Mouse (Mus musculus): ENCODE measurements around the gene Corin.

DNA sequence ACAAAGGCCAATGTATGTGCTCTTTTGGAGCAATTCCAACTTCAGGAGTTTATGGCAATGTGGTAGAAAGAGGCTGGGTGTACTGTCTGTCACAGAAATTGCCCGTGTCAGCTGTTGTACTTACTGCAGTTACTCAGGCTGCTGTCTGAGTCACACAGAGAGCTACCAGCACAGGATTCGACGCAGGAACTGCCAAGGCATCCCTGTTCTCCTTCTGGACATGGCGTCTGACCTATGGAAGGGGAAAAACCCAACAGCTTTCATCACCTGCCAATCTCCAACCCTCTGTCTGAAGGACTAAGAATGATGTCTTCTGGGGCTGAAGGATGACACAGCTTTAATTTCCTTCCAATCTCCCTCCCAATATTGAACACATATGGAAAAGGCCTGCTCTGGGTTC lies 150.5 kb downstream of the Corin start:
- TF ChIP-seq GATA1 (IDR thresholded peaks at IDR 0.05; ENCODE audit: borderline replicate concordance, low read length) (no peak), FLI1 (IDR thresholded peaks at IDR 0.05; ENCODE audit: low read length) (no peak)

Measured in megakaryocyte, embryonic 14.5 days (primary cell).